Mouse (Mus musculus) WW6 (cell line): Measurements from ENCODE around the gene Olfml2a.
A peak's percentile ranks its signal among the peaks of the same experiment; 100 is the strongest.

ENCODE experiments used
- DNase-seq: peaks from one replicate; pipeline ENCODE4 v3.0.0-alpha.2; 2013; ENCODE audit warnings: low read depth, low spot score

Gene Olfml2a

DNA sequence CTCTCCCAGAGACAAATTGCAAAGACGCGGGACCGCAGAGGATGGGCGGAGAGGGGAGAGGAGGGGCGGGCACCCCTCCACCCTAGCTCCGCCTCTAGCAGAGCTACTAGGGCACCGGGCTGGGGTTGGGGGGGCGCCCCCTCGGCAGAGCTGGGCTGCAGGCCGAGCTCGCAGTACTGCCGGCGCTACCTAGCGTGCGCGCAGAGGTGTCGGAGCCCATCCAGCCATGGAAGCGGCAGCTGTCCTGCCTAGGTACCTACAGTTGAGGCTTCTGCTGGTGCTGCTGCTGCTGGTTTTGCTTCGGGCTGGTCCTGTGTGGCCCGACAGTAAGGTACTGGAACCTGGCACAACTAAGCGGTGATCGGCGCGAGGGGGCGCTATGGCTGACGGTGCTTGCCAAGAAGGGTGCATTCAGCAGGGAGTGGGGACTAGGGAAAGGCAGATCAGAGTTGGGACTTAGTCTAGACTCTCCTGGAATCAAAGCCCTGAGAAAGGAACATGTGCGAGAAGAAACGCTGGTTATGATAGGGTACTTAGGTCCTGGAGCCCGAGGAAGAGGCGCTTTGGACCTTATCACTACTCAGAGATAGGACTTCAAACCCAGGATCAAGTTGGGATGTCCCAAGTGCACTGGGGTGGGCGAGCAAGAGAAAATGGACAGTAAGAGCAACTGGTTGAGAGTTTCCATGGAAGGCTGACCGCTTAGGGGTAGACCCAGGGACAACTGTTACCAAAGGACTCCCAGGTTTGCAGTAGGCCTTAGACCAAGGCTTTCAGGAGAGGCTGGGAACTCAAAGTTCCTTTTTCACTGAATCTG is at the start of gene Olfml2a:
TSS of gene Olfml2a (plus strand) at position 128 of the 817 bp plus-strand sequence.
- DNase-seq = no peak

DNA sequence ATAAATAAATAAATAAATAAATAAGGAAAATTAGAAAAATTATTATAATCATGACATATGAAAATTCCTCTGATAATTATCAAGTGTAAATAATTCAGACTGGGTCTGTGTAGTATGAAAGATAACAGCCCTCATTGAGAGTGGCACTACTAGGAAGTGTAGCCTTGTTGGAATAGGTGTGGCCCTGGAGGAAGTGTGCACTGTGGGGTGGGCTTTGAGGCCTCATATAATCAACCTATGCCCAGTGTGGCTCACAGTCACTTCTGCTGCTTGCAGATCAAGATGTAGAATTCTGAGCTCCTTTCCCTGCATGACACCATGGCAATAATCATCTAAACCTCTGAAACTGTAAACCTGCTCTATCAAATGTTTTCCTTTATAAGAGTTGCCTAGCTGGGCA is 28.9 kb upstream of the Olfml2a start:
- no peak for DNase-seq

DNA sequence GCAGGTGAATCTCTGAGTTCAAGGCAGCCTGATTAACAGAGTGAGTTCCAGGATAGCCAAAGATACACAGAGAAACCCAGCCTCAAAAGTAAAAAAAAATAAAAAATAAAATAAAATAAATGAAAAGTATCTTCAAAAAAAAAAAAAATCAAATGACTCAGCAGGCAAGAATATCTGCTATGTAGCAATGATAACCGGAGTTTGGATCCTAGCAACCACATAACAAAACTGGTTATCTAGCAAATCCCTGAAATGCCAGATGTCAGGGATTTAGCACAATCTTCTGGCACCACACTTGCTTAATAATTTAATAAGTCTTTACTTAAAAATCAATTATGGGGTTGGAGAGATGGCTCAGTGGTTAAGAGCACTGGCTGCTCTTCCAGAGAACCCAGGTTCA is 27.5 kb upstream of the Olfml2a start:
- DNase-seq = no peak

DNA sequence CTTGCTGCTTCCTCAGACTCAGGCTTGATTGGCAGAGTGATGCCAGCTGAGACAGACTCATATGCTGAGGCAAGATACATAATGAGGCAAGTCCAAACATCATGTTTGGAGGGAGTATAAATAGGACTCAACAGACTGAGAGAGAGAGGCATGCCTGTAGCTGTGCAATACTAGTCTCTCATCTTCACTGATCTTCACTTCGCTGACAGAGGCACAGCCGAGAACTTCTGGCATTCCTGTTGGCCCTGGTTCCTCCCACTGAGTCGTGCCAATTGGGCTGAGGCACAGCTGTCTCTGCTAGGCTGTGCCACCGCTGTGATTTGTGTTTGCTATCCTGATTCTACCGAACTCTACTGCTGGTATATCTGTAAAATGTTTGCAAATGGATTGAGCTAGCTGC is 25.7 kb upstream of the Olfml2a start:
- no peak for DNase-seq

DNA sequence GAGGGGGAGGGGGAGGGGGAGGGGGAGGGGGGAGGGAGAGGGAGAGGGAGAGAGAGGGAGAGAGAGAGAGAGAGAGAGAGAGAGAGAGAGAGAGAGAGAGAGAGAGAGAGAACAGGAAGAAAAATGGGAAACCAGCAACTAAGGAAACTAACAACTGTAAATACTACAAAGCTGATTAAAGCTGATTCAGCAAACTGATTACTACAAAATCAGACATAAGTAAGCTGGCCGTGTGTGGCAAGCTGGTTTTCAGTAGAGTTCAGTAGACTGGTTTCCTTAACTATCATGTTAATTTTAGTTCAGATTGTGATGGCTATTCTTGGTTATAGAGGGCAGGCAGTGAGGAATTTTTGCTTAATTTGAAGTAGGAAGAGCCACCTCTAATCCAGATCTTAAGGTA is 23.2 kb upstream of the Olfml2a start:
- DNase-seq = no peak

DNA sequence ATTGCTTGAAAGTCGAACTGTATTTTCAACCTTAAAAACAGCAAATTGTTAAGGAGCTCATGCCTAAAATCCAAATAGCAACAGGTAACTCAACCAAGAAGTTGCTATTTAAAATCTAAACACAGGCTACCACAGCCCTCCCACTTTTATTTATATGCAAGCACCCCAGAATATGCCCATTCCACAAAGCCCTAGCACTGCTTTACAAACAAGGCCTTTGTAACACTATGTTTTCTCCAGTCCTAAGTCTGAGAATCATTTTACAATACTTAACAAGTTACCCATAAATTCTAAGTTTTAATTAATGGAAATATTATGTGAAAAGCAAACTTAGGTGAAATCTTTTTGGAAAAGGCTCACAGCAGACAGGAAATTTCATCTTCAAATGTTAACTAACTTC is 17.3 kb upstream of the Olfml2a start:
- no peak for DNase-seq

DNA sequence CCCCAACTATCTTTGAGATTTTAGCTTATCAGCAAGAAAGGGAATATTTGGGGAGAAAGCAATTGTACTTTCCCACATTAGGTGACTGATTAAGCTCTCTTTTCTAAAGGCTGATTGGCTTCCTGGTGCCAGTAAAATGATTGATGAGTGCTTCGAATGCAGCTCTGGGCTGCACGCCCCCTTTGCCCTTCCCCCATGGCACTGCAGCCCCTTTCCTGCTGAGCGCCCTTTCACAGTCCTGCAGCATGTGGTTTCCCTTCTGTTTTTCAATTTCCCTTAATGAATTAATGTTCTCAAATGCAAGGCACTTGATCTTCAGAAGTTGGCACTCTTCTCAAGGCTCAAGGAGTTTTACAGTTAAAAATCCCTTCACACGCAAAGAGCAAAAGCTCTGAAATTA is 16.8 kb upstream of the Olfml2a start:
- no peak for DNase-seq

DNA sequence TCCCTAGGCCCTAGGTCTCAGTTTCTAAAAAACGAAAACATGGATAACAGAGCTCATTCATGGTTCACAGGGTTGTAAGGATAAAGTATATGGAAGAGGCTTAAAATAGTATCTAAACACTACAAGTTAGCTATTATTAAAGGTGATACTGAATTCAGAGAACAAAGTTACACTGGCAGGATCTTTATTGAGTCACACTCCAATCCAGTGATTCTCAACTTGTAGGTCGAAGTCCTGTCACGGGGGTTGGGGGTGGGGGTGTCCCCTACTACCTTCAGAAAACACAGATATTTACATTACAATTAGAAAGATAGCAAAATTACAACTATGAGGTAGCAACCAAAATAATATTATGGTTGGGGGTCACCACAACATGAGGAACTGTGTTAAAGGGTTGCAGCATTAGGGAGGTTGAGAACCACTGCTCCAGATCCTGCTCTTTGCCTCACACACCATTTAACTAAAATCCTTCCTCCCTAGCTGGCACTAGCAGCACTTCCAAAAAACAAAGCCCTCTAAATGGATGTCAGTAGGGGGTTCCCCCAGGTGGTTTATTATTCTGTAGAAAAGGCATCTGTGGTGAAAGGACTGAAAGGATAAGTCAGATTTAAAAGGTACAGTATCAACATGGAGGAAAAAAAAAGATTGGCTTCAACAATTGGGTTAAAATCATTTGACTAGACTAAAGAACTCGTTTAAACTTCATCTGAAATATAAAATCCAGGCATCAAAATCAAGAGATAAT is 14.7 kb upstream of the Olfml2a start:
- DNase-seq = no peak

DNA sequence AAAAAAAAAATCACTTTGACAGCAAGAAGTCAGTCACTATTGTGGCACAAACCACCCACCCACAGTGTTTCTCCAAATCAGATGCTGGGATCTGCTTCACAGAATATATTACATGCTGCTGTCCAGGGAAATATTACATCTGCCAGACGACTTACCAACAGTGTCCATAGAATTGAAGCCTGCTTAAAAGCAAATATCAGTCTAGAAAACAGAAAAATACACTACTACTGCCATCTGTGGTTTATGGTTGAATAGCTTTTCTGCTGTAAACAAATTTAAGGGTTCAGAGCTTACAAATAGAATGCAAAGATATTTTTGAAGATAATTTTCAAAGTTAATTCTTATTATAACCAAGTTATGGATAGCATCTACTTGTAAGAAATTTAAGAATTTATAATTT is 10.4 kb upstream of the Olfml2a start:
- no peak for DNase-seq

DNA sequence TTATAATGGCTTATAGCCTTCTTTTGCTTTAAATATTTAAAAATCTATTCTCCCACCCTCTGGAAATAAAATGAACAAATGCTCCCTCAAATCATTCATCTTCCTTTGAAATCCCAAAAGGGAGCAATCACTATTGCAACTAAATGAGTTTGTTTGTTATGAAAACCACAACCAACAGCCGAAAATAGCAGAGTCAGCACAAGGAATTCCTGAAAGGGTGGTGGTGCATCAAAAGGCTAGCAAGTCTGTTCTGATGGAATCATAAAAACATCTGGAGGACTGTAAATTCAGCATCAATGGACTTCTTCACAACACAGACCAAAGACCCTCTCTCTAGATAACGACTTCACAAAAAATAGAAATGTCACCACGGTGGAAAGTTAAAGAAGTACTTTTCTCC is 8.3 kb upstream of the Olfml2a start:
- DNase-seq = no peak

DNA sequence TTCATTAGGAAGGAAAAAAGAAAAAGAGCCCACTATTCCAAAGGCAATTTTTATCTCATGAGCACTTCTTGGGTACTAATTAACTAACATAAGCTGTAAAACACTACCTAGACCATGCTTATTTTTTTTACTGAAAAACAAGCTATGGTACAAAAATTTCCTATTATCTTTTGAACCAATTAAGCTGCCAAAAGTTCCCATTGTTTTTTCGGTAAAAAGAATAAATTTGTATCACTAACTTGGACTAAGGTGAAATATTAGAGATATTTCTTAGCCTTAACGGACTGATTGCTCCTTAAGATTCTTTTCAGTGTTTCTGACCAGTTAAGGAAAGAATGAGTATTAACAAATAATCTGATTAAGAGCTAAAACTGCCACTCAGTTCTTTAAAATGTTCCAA is 7.9 kb upstream of the Olfml2a start:
- no peak for DNase-seq

DNA sequence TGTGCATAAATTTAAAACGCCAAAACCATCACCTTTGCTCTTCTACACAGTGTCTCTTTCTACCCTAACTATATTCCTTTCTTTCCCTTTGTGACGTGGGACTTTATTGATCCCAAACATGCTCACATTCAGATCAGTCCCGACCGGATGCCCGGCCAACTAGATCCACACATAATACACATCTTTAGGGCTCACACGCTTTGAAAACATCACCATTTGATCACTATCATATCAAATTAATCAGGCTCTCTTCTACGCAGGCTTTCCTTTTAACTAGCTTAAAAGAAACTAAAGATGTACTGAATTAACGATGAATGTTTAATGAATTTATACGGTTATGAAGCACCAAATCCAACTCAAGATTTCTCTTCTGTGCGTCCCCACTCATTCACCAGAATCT is 7.2 kb upstream of the Olfml2a start:
- DNase-seq = no peak

DNA sequence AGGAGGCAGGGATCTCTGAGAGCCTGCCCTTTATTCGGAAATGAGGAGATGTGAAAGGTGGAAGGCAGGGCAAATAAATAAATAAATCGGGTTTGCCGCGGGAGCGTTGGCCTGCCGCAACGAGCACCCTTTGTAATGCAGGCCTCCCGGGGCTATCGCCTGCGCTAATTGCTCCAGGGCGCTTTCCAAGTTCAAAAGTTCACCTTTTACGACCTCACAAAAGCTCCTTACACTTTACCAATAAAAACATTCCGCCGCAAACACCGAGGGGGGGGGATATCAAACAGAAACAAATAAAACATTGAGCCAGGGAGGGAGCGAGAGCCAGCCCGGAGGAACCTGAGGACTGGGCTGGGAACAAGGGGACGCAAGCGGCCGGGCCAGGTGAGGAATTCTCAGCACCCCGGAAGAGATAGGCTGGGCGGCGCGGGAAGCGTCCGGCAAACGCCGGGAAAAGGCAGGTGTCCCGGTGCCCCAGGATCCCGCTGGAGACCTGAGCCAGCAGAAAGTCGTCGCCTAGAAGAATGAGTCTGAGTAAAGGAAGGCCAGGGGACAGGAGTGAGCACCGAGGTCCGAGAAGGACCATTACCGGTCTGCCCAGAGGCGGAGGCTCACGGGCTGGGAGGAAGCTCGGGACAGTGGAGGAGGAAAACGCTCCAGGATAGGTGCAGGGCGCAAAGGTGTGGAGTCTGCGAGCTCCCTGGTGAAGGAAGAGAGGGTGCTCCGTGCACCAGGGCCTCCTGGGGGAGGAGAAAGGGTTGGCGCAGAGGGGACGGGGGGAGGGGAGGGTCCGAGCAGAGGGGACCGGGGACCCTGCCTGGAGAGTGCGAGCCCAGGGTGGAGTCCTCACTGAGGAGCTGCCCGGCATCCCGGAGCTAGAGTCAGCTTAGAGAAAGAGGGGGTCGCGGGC is 6.4 kb upstream of the Olfml2a start:
- no peak for DNase-seq

DNA sequence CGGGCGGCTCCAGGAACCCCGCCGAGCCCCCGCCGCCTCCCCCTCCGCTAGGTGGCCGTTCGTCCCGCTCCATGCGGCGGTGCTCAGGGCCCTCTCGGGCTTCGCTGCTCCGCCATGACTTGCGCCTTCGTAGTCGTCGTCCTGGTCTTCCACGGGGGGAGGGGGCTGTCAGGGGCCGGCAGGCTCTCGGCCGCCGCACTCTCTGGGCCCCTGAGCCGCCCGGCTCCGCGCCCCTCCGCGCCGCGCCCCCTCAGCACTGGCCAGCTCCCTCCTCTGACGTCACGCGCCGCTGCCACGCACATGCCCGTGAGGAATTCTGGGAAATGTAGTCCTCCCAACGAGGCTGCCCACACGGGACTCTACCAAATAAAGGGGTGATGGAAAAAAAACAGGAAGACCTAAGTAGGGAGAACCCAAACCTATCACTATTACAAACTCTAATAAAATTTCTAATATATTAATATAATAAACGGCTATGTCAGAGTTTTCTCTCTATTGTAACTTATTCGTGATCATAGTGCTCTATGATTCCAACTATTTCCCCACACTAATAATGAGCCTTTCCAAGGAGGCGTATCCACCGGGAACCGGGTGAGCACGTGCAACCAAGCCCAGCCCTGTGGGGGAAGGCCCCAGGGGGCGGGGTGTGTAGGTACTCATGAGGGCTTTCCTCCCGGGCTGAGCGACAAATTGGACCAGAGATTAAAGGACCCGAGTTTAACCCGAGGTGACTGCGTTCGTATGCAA is 5.5 kb upstream of the Olfml2a start:
- DNase-seq = peak; percentile 89

DNA sequence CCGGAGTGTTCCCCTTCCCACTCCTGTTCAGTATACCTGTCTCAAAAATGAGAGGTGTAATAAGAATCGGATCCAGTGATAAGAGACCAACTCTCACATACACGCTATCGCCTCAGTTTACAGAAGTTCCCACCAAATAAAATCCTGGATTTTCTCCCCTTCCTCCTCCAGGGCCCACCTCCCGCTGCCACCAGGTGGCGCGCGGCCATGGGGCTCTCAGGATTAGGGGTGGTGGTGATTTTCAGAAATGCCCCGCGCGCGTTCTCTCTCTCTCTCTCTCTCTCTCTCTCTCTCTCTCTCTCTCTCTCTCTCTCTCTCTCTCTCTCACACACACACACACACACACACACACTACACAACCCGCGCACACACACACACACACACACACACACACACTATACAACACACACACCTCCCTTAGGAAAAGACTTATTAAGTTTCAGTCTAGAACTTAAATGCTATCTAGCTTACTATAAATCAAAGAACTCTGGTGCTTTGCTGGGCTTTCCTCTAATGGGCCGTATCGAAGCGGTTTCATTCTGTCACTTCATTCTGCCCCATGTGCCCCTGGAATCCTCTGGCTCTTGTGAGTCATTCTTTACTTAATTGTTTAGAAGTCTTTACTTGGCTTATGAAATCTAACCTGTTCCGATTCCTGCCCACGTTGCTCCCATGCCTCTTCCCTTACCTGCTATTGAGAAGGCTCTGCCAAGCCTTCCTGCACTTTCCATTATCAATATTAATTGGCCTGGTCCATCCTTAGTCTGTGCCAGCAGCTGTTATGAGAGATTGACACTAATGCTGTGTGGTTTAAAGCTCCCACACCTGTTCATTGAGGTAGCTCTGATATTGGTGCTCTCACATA is 4.4 kb upstream of the Olfml2a start, which contains the start of gene Nr6a1:
TSS of gene Nr6a1 (minus strand) at position 574 of the 865 bp plus-strand sequence.
- DNase-seq = no peak

DNA sequence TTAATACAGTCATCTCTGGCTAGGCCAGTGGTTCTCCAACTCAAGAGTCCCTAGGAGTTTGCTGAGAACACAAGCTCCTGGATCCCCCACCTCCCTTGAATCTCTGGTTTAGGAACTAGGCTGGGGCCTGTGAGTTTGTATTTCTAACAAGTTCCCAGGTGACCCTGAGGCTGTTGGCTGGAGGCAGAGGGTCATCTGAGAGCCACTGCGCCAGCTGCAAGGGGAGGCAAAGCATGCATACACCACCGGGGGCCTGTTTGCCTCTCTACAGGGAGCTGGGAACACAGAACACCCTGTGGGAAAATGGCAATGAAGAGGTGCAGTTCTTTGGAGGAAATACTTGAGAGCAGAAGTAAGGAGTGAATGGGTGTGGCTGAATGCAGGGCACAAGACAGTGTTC is 1.5 kb upstream of the Olfml2a start:
- DNase-seq = no peak

DNA sequence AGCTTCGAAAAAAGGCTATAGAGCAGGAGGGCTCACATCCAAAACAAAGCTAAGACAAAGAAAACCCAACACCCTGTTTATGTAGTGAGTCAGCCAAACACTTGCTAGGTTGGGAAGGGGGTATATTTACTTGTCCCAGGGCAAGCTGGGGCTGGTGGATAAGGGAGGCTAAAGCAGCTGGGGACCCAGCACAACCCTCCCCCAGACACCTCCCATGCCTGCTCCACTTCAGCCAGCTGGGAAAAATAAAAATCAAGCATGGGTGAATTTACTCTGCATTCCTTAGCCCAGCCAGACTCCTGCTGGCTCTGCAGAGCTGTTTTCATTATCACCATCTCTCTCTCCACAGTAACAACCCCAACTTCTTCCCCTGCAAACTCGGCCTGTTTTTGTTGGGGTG is 2.2 kb downstream of the Olfml2a start:
- no peak for DNase-seq

DNA sequence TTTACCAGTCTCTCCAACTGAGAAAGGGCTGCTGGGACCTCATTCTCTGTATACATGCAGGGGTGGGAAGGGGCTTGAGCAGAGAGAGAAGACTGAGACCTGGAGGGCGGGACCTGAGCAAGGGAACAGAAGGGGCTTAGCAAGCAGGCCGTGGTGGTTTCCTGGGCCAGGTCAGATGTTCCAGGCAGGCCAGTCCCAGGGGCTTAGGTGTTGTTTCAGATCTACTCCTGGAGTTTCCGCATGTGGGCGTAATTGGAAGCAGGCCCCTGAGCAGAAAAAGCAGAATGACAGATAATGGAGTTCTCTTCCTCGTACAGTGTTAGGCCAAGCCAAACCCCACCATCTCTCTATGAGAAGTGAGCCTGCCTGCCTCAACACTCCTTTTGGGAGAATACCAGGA is 3.2 kb downstream of the Olfml2a start:
- no peak for DNase-seq

DNA sequence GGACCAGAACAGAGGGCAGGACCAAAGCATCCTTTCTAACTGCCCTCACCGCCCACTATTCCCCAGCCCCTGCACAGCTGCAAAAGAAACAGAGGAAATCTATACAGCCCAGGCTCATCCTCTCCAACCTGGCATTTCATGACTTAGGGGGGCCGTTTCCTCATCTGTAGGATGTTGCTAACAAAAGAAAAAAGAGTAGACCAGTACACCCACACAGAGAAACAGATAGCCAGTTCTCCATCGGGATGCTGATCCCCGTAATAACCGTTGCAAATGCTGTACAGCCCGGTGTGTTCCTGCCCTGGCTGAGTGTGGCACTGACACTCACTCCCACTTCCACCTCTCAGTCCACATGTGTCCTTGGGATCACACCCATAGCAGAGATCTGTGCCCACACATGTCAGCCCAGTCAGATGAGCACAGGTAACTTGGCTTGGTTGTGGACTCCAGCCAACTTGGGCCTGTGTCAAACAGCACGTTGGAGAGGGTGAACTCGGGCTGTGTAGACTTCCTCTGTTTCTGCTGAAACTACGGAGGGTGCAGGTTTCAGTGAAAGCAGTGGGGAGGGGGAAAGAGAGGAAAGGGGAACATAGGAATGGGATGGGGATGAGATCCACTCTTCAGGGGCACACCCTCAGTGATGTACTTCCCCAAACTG is 5.1 kb downstream of the Olfml2a start:
- DNase-seq = no peak

DNA sequence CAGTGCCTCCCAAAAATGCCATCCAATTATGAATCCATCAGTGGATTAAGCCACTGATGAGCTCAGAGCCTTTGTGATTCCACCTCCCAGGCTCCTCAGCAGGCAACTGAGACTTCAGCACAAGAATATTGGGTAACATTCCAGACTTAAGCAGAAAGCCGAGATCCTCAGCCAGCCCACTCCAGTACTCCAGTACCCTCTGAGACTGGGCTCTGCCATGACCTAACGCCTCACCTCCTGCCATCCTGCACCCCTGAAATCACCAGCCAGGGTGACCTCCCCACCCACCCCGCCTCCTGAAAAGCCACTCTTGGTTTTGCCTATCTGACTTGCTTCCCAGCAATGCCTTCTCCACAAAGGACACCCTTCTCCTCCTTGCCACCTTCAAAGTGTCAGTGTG is 5.6 kb downstream of the Olfml2a start:
- no peak for DNase-seq
